Mouse (Mus musculus) urinary bladder, postnatal 4 days (tissue): Measurements from ENCODE around the gene Farsb.

Experiments used
- DNase-seq, 2 experiments: peaks; one replicate each; pipeline ENCODE4 v3.0.0; 2021 to 2022; ENCODE audit warnings: low spot score in 2 of 2

Farsb gene

GRCm38 (mm10) chr1:78420271-78420670 is 68.4 kb downstream of the Farsb start:
- DNase-seq, result no peak

GRCm38 (mm10) chr1:78419593-78419992 is 69.1 kb downstream of the Farsb start:
- peak; percentile 48 to 76 for DNase-seq

- no peak for DNase-seq
Observed at GRCm38 (mm10) chr1:78417154-78417911, 71.4 kb downstream of the Farsb start.

- DNase-seq, result no peak
Observed at GRCm38 (mm10) chr1:78414421-78414820, 74.3 kb downstream of the Farsb start.

- no peak for DNase-seq
Observed at GRCm38 (mm10) chr1:78412668-78413067, 76.0 kb downstream of the Farsb start.

- DNase-seq, result no peak
Observed at GRCm38 (mm10) chr1:78409396-78409795, 79.3 kb downstream of the Farsb start.

GRCm38 (mm10) chr1:78401413-78401812 is 87.3 kb downstream of the Farsb start:
- DNase-seq, result no peak

GRCm38 (mm10) chr1:78399755-78400154 is 88.9 kb downstream of the Farsb start:
- DNase-seq, result no peak

GRCm38 (mm10) chr1:78396320-78396913 is 92.3 kb downstream of the Farsb start:
- DNase-seq, result no peak

- DNase-seq, result no peak
Observed at GRCm38 (mm10) chr1:78395737-78396136, 93.0 kb downstream of the Farsb start.

- no peak for DNase-seq
Observed at GRCm38 (mm10) chr1:78395191-78395735, 93.4 kb downstream of the Farsb start.

- no peak for DNase-seq
Observed at GRCm38 (mm10) chr1:78388848-78389247, 99.8 kb downstream of the Farsb start.

- DNase-seq, result no peak
Observed at GRCm38 (mm10) chr1:78387854-78388253, 100.8 kb downstream of the Farsb start.

GRCm38 (mm10) chr1:78380950-78381349 is 107.7 kb downstream of the Farsb start:
- DNase-seq, result no peak

GRCm38 (mm10) chr1:78375058-78375457 is 113.6 kb downstream of the Farsb start:
- DNase-seq, result no peak

GRCm38 (mm10) chr1:78373836-78374235 is 114.9 kb downstream of the Farsb start:
- DNase-seq, result no peak

- DNase-seq, result no peak
Observed at GRCm38 (mm10) chr1:78372316-78372715, 116.4 kb downstream of the Farsb start.

- no peak for DNase-seq
Observed at GRCm38 (mm10) chr1:78371569-78372236, 117.0 kb downstream of the Farsb start.

GRCm38 (mm10) chr1:78370121-78370520 is 118.6 kb downstream of the Farsb start:
- DNase-seq, result no peak
